Mouse (Mus musculus) heart, adult 2 months (tissue): ENCODE measurements around the gene Ccdc130. TPM values are rescaled to one million over a fixed set of nuclear protein-coding genes. Genes with fewer than 3 reads are reported as not detected.

Source experiments
- DNase-seq, 2 experiments: peaks; one replicate each; pipeline ENCODE4 v3.0.0; 2021
- H3K27ac ChIP-seq: fragments of 200-600 bp; 2 replicates; pipeline ENCODE4 v1.8.1; 2022
- H3K27me3 ChIP-seq: fragments of 200-500 bp; 2 replicates; pipeline ENCODE4 v1.6.1; 2012; ENCODE audit warnings: mild to moderate bottlenecking, low read length, inconsistent platforms, mixed read lengths; ENCODE audit not compliant: control insufficient read depth, insufficient read depth
- H3K36me3 ChIP-seq: fragments of 200-500 bp; 2 replicates; pipeline ENCODE4 v1.6.1; 2012; ENCODE audit warnings: low read length, inconsistent platforms; ENCODE audit not compliant: control insufficient read depth, insufficient read depth
- H3K4me1 ChIP-seq: fragments of 200-500 bp; 2 replicates; pipeline ENCODE4 v1.6.1; 2011; ENCODE audit warnings: low read length; ENCODE audit not compliant: control insufficient read depth, insufficient read depth
- H3K4me3 ChIP-seq: fragments of 200-600 bp; 2 replicates; pipeline ENCODE4 v1.8.1; 2022
- H3K79me2 ChIP-seq: fragments of 200-500 bp; replicated peaks from 2 replicates; pipeline ENCODE4 v1.6.1; 2012; ENCODE audit warnings: mild to moderate bottlenecking, inconsistent platforms, low read length, moderate library complexity, mixed read lengths; ENCODE audit not compliant: control insufficient read depth, insufficient read depth
- H3K9ac ChIP-seq: fragments of 200-500 bp; 2 replicates; pipeline ENCODE4 v1.6.1; 2012; ENCODE audit warnings: low read depth, mild to moderate bottlenecking, control low read depth, inconsistent platforms, low read length, mixed read lengths
- CTCF ChIP-seq: fragments of 200-600 bp; IDR thresholded peaks from 2 replicates; pipeline ENCODE4 v1.8.1; 2022; ENCODE audit warnings: antibody characterized with exemption, mild to moderate bottlenecking, moderate library complexity
- EP300 ChIP-seq: fragments of 200-500 bp; IDR thresholded peaks from 2 replicates; pipeline ENCODE4 v1.6.1; 2011; ENCODE audit warnings: low read depth, low read length, control low read depth; ENCODE audit not compliant: insufficient read depth
- POLR2A ChIP-seq: fragments of 200-500 bp; IDR thresholded peaks from 2 replicates; pipeline ENCODE4 v1.6.1; 2011; ENCODE audit warnings: mild to moderate bottlenecking, low read depth, low read length, control low read depth; ENCODE audit not compliant: insufficient read depth
- WGBS: fragments of 180-500 bp; shearing (Covaris S2); methylation state at CpG from one replicate; pipeline ENCODE4 v1.1.7; 2018; 5-methylcytosine and 5-hydroxymethylcytosine counted together
- intact Hi-C: fragments of 180-260 bp; cut with DNase I; formaldehyde crosslinking; loops from one replicate; pipeline ENCODE4 v1.15.1; 2025
- long read RNA-seq: library from polyadenylated mRNA; stranded (forward); transcript quantifications from one replicate; pipeline ENCODE4 v2.0.0, GENCODE M21; 2021
- polyA plus RNA-seq: library from polyadenylated mRNA; depleted of rRNA; stranded (reverse); fragments of >200 nt; gene quantifications from 2 replicates; pipeline ENCODE4 v1.2.3, GENCODE M21; 2012; rRNA removed
- total RNA-seq, 2 experiments: library from RNA; stranded (reverse); gene quantifications; 2 replicates each; pipeline ENCODE4 v1.2.3; 2021

The Ccdc130 gene
- 1 to 10 TPM; 5.0 to 8.1 TPM for total RNA-seq
- 19.9 and 20.8 TPM in 2 replicates for polyA plus RNA-seq
- long read RNA-seq, transcript Ccdc130-202 (10 exons, 2,119 nt) = major isoform, 5 of 7 reads
- long read RNA-seq, partial matches to known transcripts = 1 of 7 reads
- long read RNA-seq, other reads (novel, unspliced or antisense) = 1 of 7 reads

- no peaks in the 10 kb centered on the region for H3K79me2 ChIP-seq
- H3K27ac ChIP-seq = peak within 1 kb of the TSS; percentile 94
- H3K27me3 ChIP-seq = no peaks in the 10 kb centered on the region
- peak; percentile 97 to 100 for DNase-seq
- intact Hi-C loops = loop anchor here (2.0 kb wide), 1 partner anchor 17 kb away; no protein-coding TSS in a partner anchor
- no peaks in the 10 kb centered on the region for H3K36me3 ChIP-seq
- H3K4me1 ChIP-seq = no peaks in the 10 kb centered on the region
- H3K9ac ChIP-seq = peak within 1 kb of the TSS; percentile 73
- H3K4me3 ChIP-seq = peak within 1 kb of the TSS; percentile 97
- TF ChIP-seq CTCF (peak; percentile 13; the same call in 1 of the 2 replicates), EP300 (0 out of 2 replicates have a peak, but pooled peaks have one; percentile 45), POLR2A (peak; percentile 88)
- 1% methylated on average over 44 of the region's 44 CpGs for WGBS
Measured at GRCm38 (mm10) chr8:84269950-84270773, at the start of gene Ccdc130. TSS of gene Ccdc130 (minus strand) at chr8:84270380.

GRCm38 (mm10) chr8:84308376-84308775, 38.2 kb upstream of the Ccdc130 start:
- H3K9ac ChIP-seq = no peak overlapping the region
- DNase-seq = no peak

GRCm38 (mm10) chr8:84303951-84304350, 33.8 kb upstream of the Ccdc130 start:
- no peak for TF ChIP-seq CTCF
- TF ChIP-seq POLR2A = no peak
- no peak for TF ChIP-seq EP300
- DNase-seq = peak in 1 of 2 experiments; percentile 10
- H3K9ac ChIP-seq = no peak overlapping the region
- no peaks in the 10 kb centered on the region for H3K27me3 ChIP-seq
- no peaks in the 10 kb centered on the region for H3K79me2 ChIP-seq
- H3K27ac ChIP-seq = peak overlapping the region; percentile 33; the same call in 1 of the 2 replicates
- 42% methylated on average over 2 of the region's 2 CpGs for WGBS
- H3K4me3 ChIP-seq = no peak overlapping the region
- H3K36me3 ChIP-seq = no peaks in the 10 kb centered on the region
- intact Hi-C loops = no loop called here
- H3K4me1 ChIP-seq = peaks cover 3% of the 10 kb centered on the region; the same call in 1 of the 2 replicates

More at GRCm38 (mm10) chr8:84308376-84308775, 38.2 kb upstream of the Ccdc130 start:
- H3K27me3 ChIP-seq = no peaks in the 10 kb centered on the region
- peaks cover 3% of the 10 kb centered on the region; the same call in 1 of the 2 replicates for H3K4me1 ChIP-seq
- no peaks in the 10 kb centered on the region for H3K79me2 ChIP-seq
- TF ChIP-seq CTCF (no peak), POLR2A (no peak), EP300 (no peak)
- WGBS = 63% methylated on average over 3 of the region's 3 CpGs
- H3K27ac ChIP-seq = no peak overlapping the region
- no peak overlapping the region for H3K4me3 ChIP-seq
- H3K36me3 ChIP-seq = no peaks in the 10 kb centered on the region
- intact Hi-C loops = no loop called here

- intact Hi-C loops = no loop called here
- Histone ChIP-seq H3K9ac (no peak overlapping the region), H3K36me3 (no peaks in the 10 kb centered on the region), H3K27me3 (no peaks in the 10 kb centered on the region), H3K4me1 (no peaks in the 10 kb centered on the region), H3K27ac (no peak overlapping the region), H3K79me2 (no peaks in the 10 kb centered on the region), H3K4me3 (no peak overlapping the region)
- no peak for DNase-seq
- WGBS = 74% methylated on average over 5 of the region's 5 CpGs
- TF ChIP-seq CTCF (no peak), POLR2A (no peak), EP300 (no peak)
Measured at GRCm38 (mm10) chr8:84297029-84297785, 27.0 kb upstream of the Ccdc130 start.

- no peak overlapping the region for H3K9ac ChIP-seq
- peak; percentile 95 for TF ChIP-seq CTCF
- no peak for TF ChIP-seq POLR2A
- DNase-seq = peak; percentile 39 to 64
- no peak overlapping the region for H3K4me3 ChIP-seq
- 25% methylated on average over 8 of the region's 8 CpGs for WGBS
- H3K4me1 ChIP-seq = no peaks in the 10 kb centered on the region
- H3K36me3 ChIP-seq = no peaks in the 10 kb centered on the region
- no peaks in the 10 kb centered on the region for H3K79me2 ChIP-seq
- H3K27me3 ChIP-seq = no peaks in the 10 kb centered on the region
- intact Hi-C loops = loop anchor here (1.0 to 5.0 kb wide), 2 partner anchors 66 to 266 kb away; no protein-coding TSS in a partner anchor
- H3K27ac ChIP-seq = no peak overlapping the region
Measured at GRCm38 (mm10) chr8:84291688-84292087, 21.5 kb upstream of the Ccdc130 start.
